Mouse (Mus musculus): Measurements from ENCODE around the gene Nsun6.

DNA sequence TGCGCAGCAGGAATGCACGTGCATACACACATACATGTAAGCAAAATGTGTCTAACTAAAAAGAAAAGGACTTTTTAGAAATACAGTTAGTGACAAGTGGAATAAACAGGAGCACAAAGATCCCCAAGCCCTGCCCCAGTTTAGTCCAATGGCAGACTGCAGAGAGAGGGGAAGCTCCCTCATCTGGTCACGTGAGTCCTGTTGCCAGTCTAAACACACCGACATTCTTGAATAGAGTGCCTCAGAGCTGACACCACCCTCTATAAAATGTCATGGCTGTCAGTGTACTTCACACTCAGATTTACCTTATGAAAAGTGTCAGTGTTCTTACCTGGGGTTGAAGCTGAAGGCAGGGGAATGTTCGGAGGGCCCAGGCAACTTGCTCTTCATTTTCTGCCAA lies 57.0 kb downstream of the Nsun6 start:
- no peak for TF ChIP-seq CTCF (IDR thresholded peaks at IDR 0.05; ENCODE audit: low read depth)
- no peak for TF ChIP-seq EP300 (IDR thresholded peaks at IDR 0.05; ENCODE audit: low read depth)
